Mouse (Mus musculus) natural killer cell, adult 2 months (primary cell): ENCODE results near the gene Erbb3.
"Not testable (repeated sequence)": the region's sequence is repeated elsewhere in the genome, so short reads cannot be mapped to it uniquely, and the experiment has no call there.

Source experiments
- DNase-seq, 2 experiments: peaks; one replicate each; pipeline ENCODE4 v3.0.0; 2022; ENCODE audit warnings: low spot score in 2 of 2

The Erbb3 gene

DNA sequence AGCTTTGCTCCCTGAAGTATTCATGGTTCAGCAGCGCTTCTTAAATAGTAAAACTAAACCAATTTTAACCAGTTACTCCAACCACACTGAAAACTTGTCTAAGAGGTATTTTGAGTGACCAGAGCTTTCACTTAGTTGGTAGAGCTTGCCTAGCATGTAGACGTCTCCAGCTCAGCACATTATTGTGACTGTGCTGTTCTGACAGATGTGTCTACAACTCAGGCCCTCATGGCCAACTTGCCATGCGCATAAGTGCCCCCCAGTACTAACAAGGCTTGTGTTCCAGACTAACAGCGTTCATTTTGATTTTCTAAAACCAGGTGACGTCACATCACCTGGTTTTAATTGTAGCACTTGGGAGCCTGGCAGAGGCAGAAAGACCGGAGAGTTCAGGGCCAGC, 32.5 kb downstream of the Erbb3 start:
- DNase-seq, result no peak

DNA sequence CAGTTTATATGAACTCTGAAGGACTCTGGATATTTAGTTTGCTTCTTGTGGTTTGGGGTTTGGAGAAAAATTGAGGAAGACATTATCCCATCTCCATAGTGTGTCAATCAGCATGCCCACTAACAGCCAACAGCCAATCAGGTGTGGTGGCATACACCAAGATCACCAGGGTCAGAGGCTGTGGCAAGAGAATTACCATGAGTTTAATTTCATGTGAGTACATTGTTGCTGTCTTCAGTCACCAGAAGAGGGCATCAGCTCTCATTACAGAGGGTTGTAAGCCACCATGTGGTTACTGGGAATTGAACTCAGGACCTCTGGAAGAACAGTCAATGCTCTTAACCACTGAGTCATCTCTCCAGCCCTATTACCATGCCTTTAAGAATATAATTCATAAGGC, 33.2 kb downstream of the Erbb3 start:
- DNase-seq, result no peak

DNA sequence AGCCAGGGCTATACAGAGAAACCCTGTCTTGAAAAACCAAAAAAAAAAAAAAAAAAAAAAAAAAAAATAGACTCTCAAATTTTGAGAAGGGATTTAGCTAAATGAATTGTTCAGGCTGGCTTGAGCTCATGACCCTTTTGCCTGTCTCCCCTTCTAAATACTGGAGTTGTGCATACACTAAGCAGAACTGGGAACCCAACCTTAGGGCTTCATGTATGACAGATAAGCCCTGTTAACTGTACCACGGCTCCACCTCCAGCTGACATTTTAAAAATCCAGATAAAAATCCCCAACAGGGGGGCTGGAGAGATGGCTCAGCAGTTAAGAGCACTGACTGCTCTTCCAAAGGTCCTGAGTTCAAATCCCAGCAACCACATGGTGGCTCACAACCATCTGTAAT, 33.9 kb downstream of the Erbb3 start:
- not testable (repeated sequence) for DNase-seq

DNA sequence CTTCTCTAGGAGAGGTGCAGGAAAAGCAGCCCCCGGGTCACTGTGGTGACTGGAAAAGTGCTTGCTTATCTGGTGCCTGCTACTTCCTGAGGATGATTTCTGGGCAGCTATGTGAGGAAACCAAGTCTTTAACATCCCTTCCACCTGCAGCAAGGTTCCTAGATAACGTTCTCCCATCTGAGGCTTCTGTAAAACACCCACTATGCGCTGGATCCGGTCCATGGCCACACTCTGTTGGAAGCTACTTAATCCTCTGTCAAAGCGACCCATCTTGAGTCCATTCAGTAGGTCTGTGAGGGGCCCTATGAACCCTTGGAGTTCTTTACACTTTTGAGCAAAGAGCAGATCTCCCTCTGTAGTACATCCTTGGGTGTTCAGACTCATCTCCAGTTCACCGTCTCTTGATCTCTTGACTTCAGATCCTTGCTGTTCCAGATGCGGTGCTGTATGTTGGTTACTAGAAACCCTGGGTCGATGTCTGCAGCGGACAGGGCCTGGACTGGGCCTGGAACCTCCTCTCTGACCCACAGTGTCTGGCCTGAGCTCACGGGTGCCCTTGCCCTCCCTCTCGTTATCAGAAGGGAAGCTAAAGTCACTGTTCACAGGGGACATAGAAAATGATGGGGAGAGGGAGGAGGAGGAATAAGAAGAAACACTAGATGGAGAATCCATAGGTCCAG, 39.2 kb downstream of the Erbb3 start:
- not testable (repeated sequence) for DNase-seq

DNA sequence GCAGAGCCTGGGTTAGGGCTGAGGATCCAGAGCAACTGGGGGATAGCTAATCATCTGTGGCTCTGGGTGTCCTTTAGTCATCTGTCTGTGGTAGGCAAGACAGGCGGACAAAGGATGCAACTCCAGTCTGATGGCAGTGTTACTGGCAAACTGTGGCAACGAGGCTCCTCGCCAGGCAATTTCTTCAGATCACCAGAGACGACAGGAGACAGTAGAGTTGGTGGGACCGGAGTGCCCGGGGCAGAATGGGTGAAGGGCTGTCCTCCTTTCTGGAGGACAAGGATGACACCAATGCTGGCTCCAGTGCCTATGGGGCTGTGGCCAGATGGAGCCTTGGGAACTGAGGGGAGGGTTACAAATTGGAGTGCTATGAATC, 39.8 kb downstream of the Erbb3 start:
- DNase-seq, result not testable (repeated sequence)

DNA sequence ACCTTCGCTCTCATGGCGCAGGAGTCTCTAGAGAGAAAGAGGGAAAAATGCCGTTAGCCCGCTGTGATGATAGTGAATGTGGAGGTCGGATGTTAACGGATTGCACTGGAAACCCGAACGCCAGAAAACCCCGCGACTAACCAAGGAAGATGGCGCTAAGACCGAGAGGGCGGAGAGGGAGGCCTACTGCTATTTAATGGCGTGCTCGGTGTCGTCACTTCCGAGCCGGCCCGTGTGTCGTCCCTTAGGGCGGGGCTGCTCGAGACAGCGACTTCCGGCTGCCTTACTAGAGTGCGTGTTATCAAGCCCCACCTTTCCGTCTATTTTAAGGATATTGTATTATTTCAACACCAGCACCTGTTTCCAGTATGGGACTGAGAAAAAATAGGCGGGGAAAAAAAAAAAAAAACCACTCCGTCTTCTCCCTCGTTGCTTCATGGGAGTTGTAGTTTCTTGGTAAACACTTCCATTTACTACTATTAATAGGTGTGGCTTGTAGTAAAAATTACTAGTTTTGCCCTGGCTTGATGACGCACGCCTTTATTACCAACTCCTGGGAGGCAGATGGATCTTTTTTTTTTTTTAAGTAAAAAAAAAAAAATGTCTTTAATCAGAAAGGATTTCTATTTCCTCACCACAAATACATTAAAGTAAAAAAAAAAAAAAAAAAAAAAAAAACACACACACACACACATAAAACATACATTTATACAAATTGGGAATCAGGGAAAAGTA, 40.3 kb downstream of the Erbb3 start, which contains the start of gene Rpl41:
TSS of gene Rpl41 (minus strand) at position 359 of the 735 bp plus-strand sequence.
- DNase-seq, result peak; percentile 90 to 94

DNA sequence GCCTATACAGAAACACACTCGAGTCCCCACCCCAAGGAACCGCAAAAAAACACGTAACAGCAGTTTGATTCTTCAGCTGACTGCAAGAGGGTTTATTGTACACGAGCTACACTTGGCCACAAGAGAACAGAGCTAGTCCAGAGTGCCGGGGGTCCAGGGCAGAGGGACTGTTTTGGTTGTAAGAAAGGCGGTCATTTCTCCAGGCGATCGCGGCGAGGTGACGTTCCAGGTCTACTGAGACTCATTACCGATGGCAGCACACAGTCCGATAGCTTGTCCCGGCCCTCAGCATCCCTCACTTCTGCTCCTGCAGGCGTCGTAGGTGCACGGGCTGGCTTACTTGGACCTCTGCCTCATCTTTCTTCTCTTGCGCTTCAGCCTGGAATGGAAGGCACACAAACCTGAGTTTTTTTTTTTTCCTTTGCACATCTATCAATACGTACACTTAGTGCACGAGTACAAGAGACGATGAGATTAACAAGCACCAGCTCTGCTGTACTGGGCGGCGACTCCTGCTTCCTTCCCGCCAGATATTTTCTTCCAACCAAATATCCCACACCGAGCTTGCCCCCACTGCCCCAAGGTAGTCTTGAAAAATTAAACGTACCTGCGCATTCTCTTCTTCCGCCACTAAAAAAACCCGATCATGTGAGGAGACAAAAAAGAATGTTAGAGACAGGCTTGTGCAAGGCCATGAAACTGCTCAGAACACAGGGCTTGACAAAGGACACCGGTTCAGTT, 41.2 kb downstream of the Erbb3 start:
- not testable (repeated sequence) for DNase-seq

DNA sequence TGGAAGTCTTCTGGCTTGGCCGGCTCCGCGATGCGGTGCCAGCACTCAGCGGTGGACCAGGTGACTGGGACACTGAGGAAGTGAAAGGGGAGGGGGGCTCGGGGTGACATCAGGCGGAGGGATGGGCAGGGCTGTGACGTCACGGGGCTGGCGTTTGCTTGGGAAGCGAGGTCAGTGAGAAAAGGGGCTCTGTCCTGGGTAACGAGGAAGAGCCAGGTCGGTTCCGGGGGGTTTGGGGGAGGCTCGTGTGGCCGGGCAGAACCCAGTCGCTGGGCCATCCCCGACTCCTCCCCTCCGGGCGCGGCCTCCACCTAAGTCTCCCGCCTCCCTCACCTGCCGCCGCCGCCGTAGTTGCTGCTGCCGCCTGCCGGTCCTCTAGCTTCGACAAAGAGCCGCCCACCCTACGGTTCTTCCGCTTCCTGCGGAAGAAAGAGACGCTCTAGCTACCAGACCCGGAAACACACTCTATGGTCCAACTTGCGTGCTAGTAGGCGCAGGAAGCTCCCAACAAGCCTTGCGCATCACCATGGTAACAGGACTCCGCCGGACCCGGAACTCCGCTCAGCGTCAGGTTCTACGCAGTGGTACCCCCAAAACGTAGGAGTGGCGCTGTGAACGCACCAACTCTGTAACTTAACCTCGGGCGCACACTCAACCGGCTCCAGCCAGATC, 42.0 kb downstream of the Erbb3 start, which contains the start of gene Zc3h10:
TSS of gene Zc3h10 (minus strand) at position 414 of the 672 bp plus-strand sequence.
- DNase-seq, result peak; percentile 96 to 97

DNA sequence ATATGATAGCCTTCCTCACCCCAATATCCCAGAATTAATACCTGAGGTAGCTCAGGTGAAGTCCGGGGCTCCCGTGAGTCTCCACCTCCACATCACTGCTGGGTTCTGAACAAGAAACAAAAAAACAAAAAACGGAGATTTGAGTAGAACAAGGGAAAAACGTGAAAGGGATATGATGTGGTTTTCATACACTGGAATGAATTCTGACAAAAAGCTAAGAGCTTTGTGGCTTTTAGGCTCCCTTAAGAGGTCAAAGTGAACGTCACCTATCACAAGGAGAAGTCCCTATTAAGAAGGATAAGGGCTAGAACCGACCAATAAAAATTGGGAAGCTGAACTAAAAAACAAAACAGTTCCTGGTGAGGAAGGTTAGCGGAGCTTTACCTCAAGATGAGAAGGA, 42.7 kb downstream of the Erbb3 start:
- DNase-seq, result no peak

DNA sequence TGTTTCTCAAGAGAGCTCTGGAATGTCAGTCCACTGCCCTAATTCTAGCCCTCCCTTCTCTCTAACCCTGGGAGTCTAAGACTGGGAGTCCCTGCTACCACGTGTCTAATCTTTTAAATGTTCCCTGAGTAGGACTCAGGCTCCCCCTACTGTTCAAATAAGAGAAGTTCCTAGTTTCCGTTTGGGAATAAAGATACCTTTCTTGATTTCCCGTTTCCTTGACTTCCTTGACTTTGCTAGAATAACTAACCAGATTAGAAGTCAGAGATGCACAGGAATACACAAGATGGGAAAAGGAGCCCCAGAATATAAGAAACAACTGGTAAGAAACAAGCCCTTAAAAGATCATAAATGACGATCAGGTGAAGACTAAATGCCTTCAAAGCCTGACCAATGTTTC, 43.1 kb downstream of the Erbb3 start:
- peak; percentile 22 to 28 for DNase-seq

DNA sequence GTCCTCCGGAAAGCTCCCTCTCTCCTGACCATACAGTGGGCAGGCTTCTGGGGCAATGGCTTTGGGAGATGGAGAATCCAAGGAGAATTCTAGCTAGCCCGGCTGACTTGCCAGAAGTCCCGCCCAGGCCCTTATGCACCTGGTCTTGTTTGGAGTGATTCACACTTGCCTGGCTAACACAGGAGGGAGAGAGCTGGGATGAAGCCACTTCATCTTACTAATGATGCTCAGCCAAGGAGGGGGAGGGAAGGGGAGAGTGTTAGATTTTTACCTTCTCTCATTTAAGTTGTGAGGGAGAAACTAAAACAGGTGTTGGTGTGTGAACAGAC, 43.9 kb downstream of the Erbb3 start:
- DNase-seq, result no peak

DNA sequence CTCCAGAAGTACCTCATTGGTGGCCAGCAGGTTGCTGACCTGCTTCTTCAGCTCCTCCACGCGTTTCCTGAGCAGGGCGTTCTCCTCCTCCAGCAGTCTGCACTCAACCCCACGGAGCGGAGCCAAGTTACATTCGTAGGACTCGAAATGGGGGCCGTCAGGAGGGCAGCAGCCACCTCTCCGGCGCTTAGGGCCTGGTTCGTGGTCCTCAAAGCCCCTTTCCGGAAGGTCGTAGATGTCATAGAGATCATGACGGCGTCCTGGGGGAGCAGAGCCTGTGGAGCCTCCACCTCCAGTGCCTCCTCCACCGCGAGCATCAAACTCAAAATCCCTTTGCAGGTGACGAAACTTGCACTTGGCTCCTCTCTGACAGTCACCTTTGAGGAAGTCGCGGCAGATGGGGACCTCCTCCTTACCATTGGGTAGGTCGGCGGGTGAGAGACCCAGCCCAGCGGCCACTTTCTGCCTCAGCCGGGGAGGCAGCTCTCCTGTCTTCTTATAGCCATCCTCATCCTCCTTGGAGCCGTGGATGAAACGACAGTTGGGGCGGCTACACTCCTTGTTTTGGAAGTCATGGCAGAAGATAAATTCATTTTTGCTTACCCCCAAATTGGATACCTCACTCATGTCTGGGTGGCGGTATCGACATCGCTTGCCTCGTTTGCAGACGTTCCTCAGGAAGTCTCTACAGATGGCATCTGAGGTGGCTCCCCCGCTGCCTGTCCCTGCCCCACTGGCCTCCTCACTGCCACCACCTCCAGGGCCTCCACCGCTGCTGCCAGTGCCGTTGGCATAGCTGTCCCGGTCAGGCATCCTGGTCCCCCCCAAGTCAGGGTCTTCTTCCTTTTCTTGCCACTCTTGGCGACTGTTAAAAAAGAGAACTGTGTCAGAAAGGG, 44.5 kb downstream of the Erbb3 start:
- no peak for DNase-seq

DNA sequence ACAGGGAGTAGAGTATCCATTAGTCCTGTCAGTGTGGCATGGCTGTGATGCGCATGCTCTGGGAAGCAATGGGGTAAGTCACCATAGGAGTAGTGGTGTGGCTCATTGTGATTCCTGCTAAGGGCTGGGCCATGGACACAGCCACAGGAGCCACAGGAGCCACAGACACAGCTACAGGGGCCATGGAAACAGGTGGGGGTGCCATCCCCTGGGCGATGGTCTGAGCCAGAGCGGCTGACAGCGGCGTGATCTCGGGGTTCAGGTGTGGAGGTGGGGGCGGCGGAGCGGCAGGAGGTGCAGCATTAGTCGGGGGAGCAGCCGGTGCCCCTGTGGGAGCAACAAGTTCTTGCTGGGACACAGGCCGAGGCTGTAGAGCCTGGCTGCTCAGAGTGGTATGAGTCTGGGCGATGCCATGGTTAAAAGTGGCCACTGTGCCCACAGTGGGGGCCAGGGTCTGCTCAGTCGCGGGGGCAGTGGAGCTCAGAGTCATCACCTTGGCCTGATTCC, 45.2 kb downstream of the Erbb3 start:
- no peak for DNase-seq

DNA sequence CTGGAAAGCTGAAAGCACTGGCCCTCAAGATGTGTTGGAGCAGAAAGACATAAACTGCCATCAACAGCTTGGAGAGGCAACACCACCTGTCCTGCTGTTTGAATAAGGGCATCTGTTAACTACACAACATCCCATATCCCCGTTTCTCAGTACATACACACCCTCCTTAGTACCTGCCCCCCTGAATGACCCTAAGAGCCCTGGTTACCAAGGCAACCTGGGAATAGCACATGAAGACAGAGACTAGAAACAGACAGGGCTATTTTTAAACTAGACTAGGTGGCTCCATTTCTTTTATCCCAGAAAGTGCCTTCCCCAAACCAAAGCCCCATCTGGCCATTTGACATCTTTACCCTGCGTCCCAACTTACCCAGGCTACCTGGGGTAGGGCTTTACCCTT, 46.4 kb downstream of the Erbb3 start:
- DNase-seq, result no peak

DNA sequence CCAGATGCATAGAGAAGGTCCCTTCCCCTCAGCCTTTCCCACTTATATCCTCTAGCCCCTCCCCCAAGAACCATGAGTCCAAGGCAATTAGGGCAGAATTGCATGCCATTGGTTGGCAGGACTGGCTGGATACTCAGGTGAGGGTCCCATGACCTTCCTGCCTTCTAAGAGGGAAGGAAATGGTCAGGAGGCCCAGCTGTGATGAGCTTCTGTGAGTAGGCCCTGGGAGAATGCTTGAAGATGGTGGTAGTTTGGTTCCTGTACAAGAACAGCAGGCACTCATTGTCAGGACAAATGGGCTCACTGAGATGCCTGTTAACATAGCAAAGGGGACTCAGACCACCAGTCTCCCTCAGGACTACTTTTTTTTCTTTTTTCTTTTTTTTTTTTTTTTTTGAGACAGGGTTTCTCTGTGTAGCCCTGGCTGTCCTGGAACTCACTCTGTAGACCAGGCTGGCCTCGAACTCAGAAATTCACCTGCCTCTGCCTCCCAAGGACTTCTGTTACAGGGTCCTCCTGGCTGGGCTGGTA, 51.0 kb downstream of the Erbb3 start:
- DNase-seq, result no peak

DNA sequence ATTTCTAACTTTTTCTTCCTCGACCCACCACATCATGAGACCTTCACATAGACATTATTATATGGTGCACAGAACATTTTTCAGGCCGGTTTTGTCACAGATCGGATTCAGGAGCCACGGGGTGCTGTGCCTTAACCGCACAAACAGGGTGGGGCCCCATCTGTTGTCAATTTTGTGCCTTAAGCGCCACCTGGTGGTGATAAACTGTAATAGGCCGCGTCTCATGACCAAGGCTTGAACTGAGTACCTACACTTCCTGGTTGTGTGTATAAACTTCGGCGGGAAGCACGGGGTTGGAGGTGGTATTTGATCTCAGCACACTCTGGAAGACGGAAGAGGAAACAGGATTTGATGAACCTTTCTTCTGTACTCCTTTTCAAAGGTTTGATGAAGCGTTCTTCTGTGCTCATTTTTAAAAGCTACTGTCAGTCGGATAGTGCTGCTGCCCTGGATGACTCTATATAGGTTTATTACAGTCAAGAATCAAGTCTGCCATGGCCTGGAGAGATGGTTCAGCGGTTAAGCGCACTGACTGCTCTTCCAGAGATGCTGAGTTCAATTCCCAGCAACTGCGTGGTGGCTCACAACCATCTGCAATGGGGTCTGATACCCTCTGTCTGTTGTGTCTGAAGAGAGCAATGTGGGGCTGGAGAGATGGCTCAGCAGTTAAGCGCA, 53.0 kb downstream of the Erbb3 start:
- peak; percentile 91 to 94 for DNase-seq

DNA sequence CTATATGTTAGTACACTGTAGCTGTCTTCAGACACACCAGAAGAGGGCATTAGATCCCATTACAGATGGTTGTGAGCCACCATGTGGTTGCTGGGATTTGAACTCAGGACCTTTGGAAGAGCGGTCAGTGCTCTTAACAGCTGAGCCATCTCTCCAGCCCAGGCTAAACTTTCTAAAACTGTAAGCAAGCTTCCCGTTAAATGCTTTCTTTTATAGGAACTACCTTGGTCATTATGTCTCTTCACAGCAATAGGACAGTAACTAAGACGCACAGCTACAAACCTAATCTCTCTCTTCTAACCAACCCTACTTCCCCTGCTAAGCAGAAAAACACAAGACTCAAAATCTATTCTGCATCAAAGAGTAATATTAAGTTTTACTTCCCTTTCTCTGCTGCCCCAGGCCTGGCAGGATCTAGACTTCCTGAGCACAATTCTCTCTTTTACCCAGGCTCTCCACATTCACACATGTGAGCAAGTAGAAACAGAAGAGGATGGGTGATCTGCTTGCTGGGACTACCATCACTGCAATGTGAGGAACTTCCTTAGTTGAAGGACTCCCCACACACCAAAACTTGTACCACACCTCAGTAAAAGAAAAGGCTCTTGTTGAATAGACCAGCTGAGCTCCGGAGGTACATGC, 53.7 kb downstream of the Erbb3 start:
- DNase-seq, result no peak

DNA sequence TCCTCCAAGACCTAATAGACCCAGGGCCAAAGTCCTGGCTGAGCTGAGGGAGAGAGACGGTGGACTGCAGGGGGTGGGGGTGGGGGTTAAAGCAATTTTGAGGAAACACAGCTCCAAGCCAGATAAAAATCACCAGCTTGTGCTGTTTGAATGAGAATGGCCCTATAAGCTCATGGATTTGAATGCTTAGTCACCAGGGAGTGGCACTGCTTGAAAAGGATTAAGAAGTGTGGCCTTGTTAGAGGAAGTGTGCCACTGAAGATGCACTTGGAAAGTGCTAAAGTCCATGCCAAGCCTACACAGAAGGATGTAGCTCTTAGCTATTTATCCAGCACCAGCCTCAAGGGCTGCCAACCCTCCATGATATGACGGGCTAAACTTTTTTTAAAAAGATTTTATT, 54.2 kb downstream of the Erbb3 start:
- DNase-seq, result no peak
